Mouse (Mus musculus): ENCODE results near the gene Cdan1. TPM values are rescaled to one million over a fixed set of nuclear protein-coding genes. Genes with fewer than 3 reads are reported as not detected.
A peak's percentile ranks its signal among the peaks of the same experiment; 100 is the strongest.

Gene Cdan1
- polyA plus RNA-seq, 1 experiment from 2014 or later: 7.8 TPM

- no peak overlapping the region for H3K27ac ChIP-seq (ENCODE audit: low read depth, low read length)
- WGBS: 70% methylated on average over 1 of the region's 1 CpGs
- no peak overlapping the region for H3K4me3 ChIP-seq (ENCODE audit: low read depth, low read length)
- ATAC-seq (ENCODE audit: low read depth): no peak
- no peak overlapping the region for H3K4me2 ChIP-seq (ENCODE audit: low read depth, low read length)
- no peak overlapping the region for H3K9ac ChIP-seq (replicated peaks; ENCODE audit: low read depth, low read length)
- peaks cover 41% of the 10 kb centered on the region for H3K36me3 ChIP-seq (ENCODE audit: control insufficient read depth, insufficient read depth, low read length)
- no peaks in the 10 kb centered on the region for H3K4me1 ChIP-seq (ENCODE audit: control insufficient read depth, insufficient read depth, low read length)
- no peaks in the 10 kb centered on the region for H3K27me3 ChIP-seq (ENCODE audit: control insufficient read depth, insufficient read depth, low read length)
- H3K9me3 ChIP-seq (ENCODE audit: control insufficient read depth, low read length): no peaks in the 10 kb centered on the region
These were observed 10.8 kb upstream of the Cdan1 start for GRCm38 (mm10) chr2:120860699-120861098.

DNA sequence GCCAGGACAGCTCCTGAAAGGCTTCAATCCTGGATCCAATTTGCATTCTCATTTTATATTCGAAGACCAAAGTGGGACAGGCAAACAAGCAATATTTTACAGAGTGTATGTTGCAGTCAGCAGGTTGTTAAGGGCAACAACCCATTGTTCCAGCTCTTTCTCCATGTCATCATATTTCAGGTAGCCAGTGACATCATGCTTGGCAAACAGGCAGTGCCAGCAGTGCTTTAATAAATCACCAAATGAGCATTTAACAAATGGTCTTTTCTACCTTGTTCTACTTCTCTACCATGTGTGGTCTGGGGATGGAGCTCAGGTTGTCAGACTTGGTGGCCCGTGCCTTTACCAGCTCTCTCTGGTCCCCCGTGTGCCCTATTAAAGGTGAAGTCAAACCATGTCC lies 8.2 kb upstream of the Cdan1 start:
- H3K9ac ChIP-seq (replicated peaks; ENCODE audit: low read depth, low read length): no peak overlapping the region
- no peak overlapping the region for H3K4me2 ChIP-seq (ENCODE audit: low read depth, low read length)
- no peak overlapping the region for H3K4me3 ChIP-seq (ENCODE audit: low read depth, low read length)
- H3K27me3 ChIP-seq (ENCODE audit: control insufficient read depth, insufficient read depth, low read length): no peaks in the 10 kb centered on the region
- no peak overlapping the region for H3K27ac ChIP-seq (ENCODE audit: low read depth, low read length)
- ATAC-seq (ENCODE audit: low read depth): no peak
- 86% methylated on average over 3 of the region's 3 CpGs for WGBS
- H3K9me3 ChIP-seq (ENCODE audit: control insufficient read depth, low read length): no peaks in the 10 kb centered on the region
- H3K4me1 ChIP-seq (ENCODE audit: control insufficient read depth, insufficient read depth, low read length): no peaks in the 10 kb centered on the region
- peaks cover 27% of the 10 kb centered on the region for H3K36me3 ChIP-seq (ENCODE audit: control insufficient read depth, insufficient read depth, low read length)

GRCm38 (mm10) chr2:120853151-120853550 lies 3.2 kb upstream of the Cdan1 start:
- no peak overlapping the region for H3K4me2 ChIP-seq (ENCODE audit: low read depth, low read length)
- H3K9ac ChIP-seq (replicated peaks; ENCODE audit: low read depth, low read length): no peak overlapping the region
- H3K27me3 ChIP-seq (ENCODE audit: control insufficient read depth, insufficient read depth, low read length): no peaks in the 10 kb centered on the region
- H3K27ac ChIP-seq (ENCODE audit: low read depth, low read length): no peak overlapping the region
- H3K4me3 ChIP-seq (ENCODE audit: low read depth, low read length): no peak overlapping the region
- no peak for ATAC-seq (ENCODE audit: low read depth)
- WGBS: 83% methylated on average over 3 of the region's 3 CpGs
- no peaks in the 10 kb centered on the region for H3K9me3 ChIP-seq (ENCODE audit: control insufficient read depth, low read length)
- no peaks in the 10 kb centered on the region for H3K36me3 ChIP-seq (ENCODE audit: control insufficient read depth, insufficient read depth, low read length)
- peaks cover 6% of the 10 kb centered on the region; the same call in 1 of the 2 replicates for H3K4me1 ChIP-seq (ENCODE audit: control insufficient read depth, insufficient read depth, low read length)

- Histone ChIP-seq H3K27me3 (ENCODE audit: control insufficient read depth, insufficient read depth, low read length) (no peaks in the 10 kb centered on the region), H3K36me3 (ENCODE audit: control insufficient read depth, insufficient read depth, low read length) (no peaks in the 10 kb centered on the region), H3K27ac (ENCODE audit: low read depth, low read length) (no peak overlapping the region), H3K4me1 (ENCODE audit: control insufficient read depth, insufficient read depth, low read length) (peaks cover 9% of the 10 kb centered on the region; the same call in 1 of the 2 replicates), H3K9ac (replicated peaks; ENCODE audit: low read depth, low read length) (no peak overlapping the region), H3K9me3 (ENCODE audit: control insufficient read depth, low read length) (no peaks in the 10 kb centered on the region), H3K4me2 (ENCODE audit: low read depth, low read length) (no peak overlapping the region), H3K4me3 (ENCODE audit: low read depth, low read length) (no peak overlapping the region)
- no peak for ATAC-seq (ENCODE audit: low read depth)
- WGBS: 30% methylated on average over 1 of the region's 1 CpGs
These were observed 2.7 kb upstream of the Cdan1 start for GRCm38 (mm10) chr2:120852626-120853025.

DNA sequence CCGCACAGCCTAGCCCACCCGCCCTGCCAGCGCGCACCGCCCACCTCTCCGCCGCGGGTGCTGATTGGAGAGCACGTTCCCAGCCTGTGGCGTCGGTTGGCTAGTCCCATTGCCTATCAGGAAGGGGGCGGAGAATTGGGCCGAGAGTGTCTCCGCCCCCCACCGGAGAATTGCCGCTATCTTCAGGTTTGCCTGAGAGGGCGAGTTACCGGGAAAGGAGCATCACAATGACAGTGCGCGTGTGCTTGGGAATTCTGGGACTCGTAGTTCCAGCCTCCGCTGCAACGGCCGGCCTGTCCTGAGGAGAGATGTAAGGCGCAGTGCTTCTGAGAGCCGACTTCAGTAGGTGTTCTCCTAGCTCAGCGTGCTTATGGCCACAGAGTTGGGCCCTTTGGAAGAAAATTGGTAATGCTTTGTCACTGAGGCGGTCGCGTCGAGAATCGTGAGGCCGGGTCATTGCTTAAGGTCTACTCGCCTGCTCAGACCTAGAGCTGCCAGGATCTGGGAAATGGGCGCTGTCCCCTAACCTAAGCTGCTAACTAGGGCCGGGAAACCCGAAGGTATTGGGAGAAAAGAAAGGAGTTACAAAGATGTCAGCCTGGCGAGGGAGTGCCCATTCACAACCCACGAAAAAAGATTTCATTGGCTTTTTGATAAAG lies 625 bp upstream of the Cdan1 start, which contains the start of gene Ttbk2:
TSS of gene Ttbk2 (minus strand) at position 181 of the 659 bp plus-strand sequence.
- Histone ChIP-seq H3K4me3 (ENCODE audit: low read depth, low read length) (peak within 1 kb of the TSS; percentile 75), H3K4me1 (ENCODE audit: control insufficient read depth, insufficient read depth, low read length) (peaks cover 9% of the 10 kb centered on the region; the same call in 1 of the 2 replicates), H3K27ac (ENCODE audit: low read depth, low read length) (peak within 1 kb of the TSS; percentile 89), H3K9me3 (ENCODE audit: control insufficient read depth, low read length) (no peaks in the 10 kb centered on the region), H3K4me2 (ENCODE audit: low read depth, low read length) (peak within 1 kb of the TSS; percentile 73), H3K27me3 (ENCODE audit: control insufficient read depth, insufficient read depth, low read length) (no peaks in the 10 kb centered on the region), H3K9ac (replicated peaks; ENCODE audit: low read depth, low read length) (peak within 1 kb of the TSS; percentile 92), H3K36me3 (ENCODE audit: control insufficient read depth, insufficient read depth, low read length) (no peaks in the 10 kb centered on the region)
- WGBS: 1% methylated on average over 39 of the region's 39 CpGs
- ATAC-seq (ENCODE audit: low read depth): peak; percentile 100

GRCm38 (mm10) chr2:120845280-120845679 lies 4.6 kb downstream of the Cdan1 start:
- no peaks in the 10 kb centered on the region for H3K36me3 ChIP-seq (ENCODE audit: control insufficient read depth, insufficient read depth, low read length)
- ATAC-seq (ENCODE audit: low read depth): no peak
- no peak overlapping the region for H3K4me2 ChIP-seq (ENCODE audit: low read depth, low read length)
- no peak overlapping the region for H3K4me3 ChIP-seq (ENCODE audit: low read depth, low read length)
- H3K9ac ChIP-seq (replicated peaks; ENCODE audit: low read depth, low read length): no peak overlapping the region
- peaks cover 3% of the 10 kb centered on the region; the same call in 1 of the 2 replicates for H3K4me1 ChIP-seq (ENCODE audit: control insufficient read depth, insufficient read depth, low read length)
- H3K27me3 ChIP-seq (ENCODE audit: control insufficient read depth, insufficient read depth, low read length): no peaks in the 10 kb centered on the region
- H3K27ac ChIP-seq (ENCODE audit: low read depth, low read length): no peak overlapping the region
- 100% methylated on average over 1 of the region's 1 CpGs for WGBS
- no peaks in the 10 kb centered on the region for H3K9me3 ChIP-seq (ENCODE audit: control insufficient read depth, low read length)

DNA sequence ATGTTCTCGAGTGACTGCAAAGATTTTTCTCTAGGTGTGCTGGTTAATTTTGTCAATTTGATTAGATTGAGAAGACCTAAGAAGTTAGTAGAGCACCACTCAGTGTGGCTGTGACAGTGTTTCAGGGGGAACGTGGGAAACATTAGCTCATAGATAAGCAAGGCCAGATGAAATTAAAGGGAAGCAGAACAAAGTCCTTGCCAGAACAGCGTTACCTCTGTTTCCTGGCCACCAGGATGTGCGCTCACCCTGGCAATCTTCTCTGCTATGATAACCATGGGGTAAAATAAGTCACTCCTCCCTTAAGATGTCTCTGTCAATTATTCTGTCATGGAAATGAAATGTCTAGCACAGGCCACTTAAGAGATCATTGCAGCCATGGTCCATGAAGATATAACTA lies 5.9 kb downstream of the Cdan1 start:
- H3K4me1 ChIP-seq (ENCODE audit: control insufficient read depth, insufficient read depth, low read length): peaks cover 3% of the 10 kb centered on the region; the same call in 1 of the 2 replicates
- H3K9ac ChIP-seq (replicated peaks; ENCODE audit: low read depth, low read length): no peak overlapping the region
- H3K27ac ChIP-seq (ENCODE audit: low read depth, low read length): no peak overlapping the region
- no peaks in the 10 kb centered on the region for H3K36me3 ChIP-seq (ENCODE audit: control insufficient read depth, insufficient read depth, low read length)
- H3K9me3 ChIP-seq (ENCODE audit: control insufficient read depth, low read length): no peaks in the 10 kb centered on the region
- no peak for ATAC-seq (ENCODE audit: low read depth)
- H3K27me3 ChIP-seq (ENCODE audit: control insufficient read depth, insufficient read depth, low read length): no peaks in the 10 kb centered on the region
- no peak overlapping the region for H3K4me2 ChIP-seq (ENCODE audit: low read depth, low read length)
- WGBS: 92% methylated on average over 4 of the region's 4 CpGs
- no peak overlapping the region for H3K4me3 ChIP-seq (ENCODE audit: low read depth, low read length)

- Histone ChIP-seq H3K9ac (replicated peaks; ENCODE audit: low read depth, low read length) (no peak overlapping the region), H3K4me3 (ENCODE audit: low read depth, low read length) (no peak overlapping the region), H3K9me3 (ENCODE audit: control insufficient read depth, low read length) (no peaks in the 10 kb centered on the region), H3K27ac (ENCODE audit: low read depth, low read length) (no peak overlapping the region), H3K4me2 (ENCODE audit: low read depth, low read length) (no peak overlapping the region), H3K4me1 (ENCODE audit: control insufficient read depth, insufficient read depth, low read length) (no peaks in the 10 kb centered on the region), H3K36me3 (ENCODE audit: control insufficient read depth, insufficient read depth, low read length) (no peaks in the 10 kb centered on the region), H3K27me3 (ENCODE audit: control insufficient read depth, insufficient read depth, low read length) (no peaks in the 10 kb centered on the region)
- no peak for ATAC-seq (ENCODE audit: low read depth)
- 90% methylated on average over 1 of the region's 1 CpGs for WGBS
These were observed 8.7 kb downstream of the Cdan1 start for GRCm38 (mm10) chr2:120841211-120841610.

DNA sequence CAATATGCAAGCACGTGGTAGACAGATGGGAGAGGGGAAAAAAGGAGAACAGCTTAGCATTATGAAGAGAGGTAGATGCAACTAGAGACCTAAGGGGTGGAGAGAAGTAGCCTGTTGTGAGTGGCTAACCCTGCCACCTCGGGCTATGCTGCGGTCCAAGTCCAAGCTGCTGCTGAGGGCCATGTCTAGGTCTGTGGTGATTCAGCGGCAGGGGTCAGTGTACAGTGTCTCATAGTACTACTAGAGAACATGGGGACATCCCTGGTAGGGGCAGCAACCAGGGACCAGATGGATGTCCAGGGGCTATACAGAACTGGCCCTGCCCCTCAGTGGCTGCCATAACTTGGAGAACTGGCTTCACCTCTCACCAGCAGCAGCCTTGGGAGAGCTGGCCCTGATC lies 14.8 kb downstream of the Cdan1 start:
- 98% methylated on average over 4 of the region's 4 CpGs for WGBS
- H3K4me1 ChIP-seq (ENCODE audit: control insufficient read depth, insufficient read depth, low read length): no peaks in the 10 kb centered on the region
- H3K9me3 ChIP-seq (ENCODE audit: control insufficient read depth, low read length): no peaks in the 10 kb centered on the region
- H3K27me3 ChIP-seq (ENCODE audit: control insufficient read depth, insufficient read depth, low read length): no peaks in the 10 kb centered on the region
- H3K9ac ChIP-seq (replicated peaks; ENCODE audit: low read depth, low read length): no peak overlapping the region
- H3K4me2 ChIP-seq (ENCODE audit: low read depth, low read length): no peak overlapping the region
- H3K36me3 ChIP-seq (ENCODE audit: control insufficient read depth, insufficient read depth, low read length): no peaks in the 10 kb centered on the region
- H3K4me3 ChIP-seq (ENCODE audit: low read depth, low read length): no peak overlapping the region
- ATAC-seq (ENCODE audit: low read depth): no peak
- no peak overlapping the region for H3K27ac ChIP-seq (ENCODE audit: low read depth, low read length)

Data from neural tube, embryonic 14.5 days (tissue).